Mouse (Mus musculus): ENCODE measurements at regions not wholly inside any gene's neighbourhood (a gene's known extent, or its start where the extent isn't known, plus 50 kb on each side); places are given as distances from the start of the nearest gene placed in this dataset.
A peak's percentile ranks its signal among the peaks of the same experiment; 100 is the strongest.
"Not testable (repeated sequence)": the region's sequence is repeated elsewhere in the genome, so short reads cannot be mapped to it uniquely, and the experiment has no call there.

- intact Hi-C loops (cut with DNase I) = no loop called here
- no peak overlapping the region for H3K4me3 ChIP-seq
- H3K27ac ChIP-seq = no peak overlapping the region
- TF ChIP-seq CTCF (IDR thresholded peaks at IDR 0.05) = no peak
- DNase-seq = no peak
These were observed 210.5 kb upstream of the Fbxl4 start for GRCm38 (mm10) chr4:22146648-22147409.

GRCm38 (mm10) chr4:22151899-22152493 lies 205.3 kb upstream of the Fbxl4 start:
- intact Hi-C loops (cut with DNase I) = no loop called here
- DNase-seq = no peak
- Histone ChIP-seq H3K27ac (no peak overlapping the region), H3K4me3 (no peak overlapping the region)
- no peak for TF ChIP-seq CTCF (IDR thresholded peaks at IDR 0.05)

- intact Hi-C loops (cut with DNase I) = no loop called here
- no peak overlapping the region for H3K4me3 ChIP-seq
- no peak for TF ChIP-seq CTCF (IDR thresholded peaks at IDR 0.05)
- H3K27ac ChIP-seq = no peak overlapping the region
- no peak for DNase-seq
These were observed 204.3 kb upstream of the Fbxl4 start for GRCm38 (mm10) chr4:22152971-22153544.

GRCm38 (mm10) chr4:22153620-22154019 lies 203.7 kb upstream of the Fbxl4 start:
- no peak for DNase-seq
- no peak for TF ChIP-seq CTCF (IDR thresholded peaks at IDR 0.05)
- no peak overlapping the region for H3K4me3 ChIP-seq
- intact Hi-C loops (cut with DNase I) = no loop called here
- no peak overlapping the region for H3K27ac ChIP-seq

GRCm38 (mm10) chr4:22186422-22186821 lies 170.9 kb upstream of the Fbxl4 start:
- intact Hi-C loops (cut with DNase I) = no loop called here
- Histone ChIP-seq H3K27ac (no peak overlapping the region), H3K4me3 (no peak overlapping the region)
- DNase-seq = no peak
- TF ChIP-seq CTCF (IDR thresholded peaks at IDR 0.05) = no peak

GRCm38 (mm10) chr4:22188141-22189006 lies 169.0 kb upstream of the Fbxl4 start:
- TF ChIP-seq CTCF (IDR thresholded peaks at IDR 0.05) = no peak
- no peak for DNase-seq
- Histone ChIP-seq H3K27ac (no peak overlapping the region), H3K4me3 (no peak overlapping the region)
- intact Hi-C loops (cut with DNase I) = no loop called here

GRCm38 (mm10) chr4:22196501-22196900 lies 160.8 kb upstream of the Fbxl4 start:
- TF ChIP-seq CTCF (IDR thresholded peaks at IDR 0.05) = no peak
- Histone ChIP-seq H3K4me3 (no peak overlapping the region), H3K27ac (no peak overlapping the region)
- DNase-seq = no peak
- intact Hi-C loops (cut with DNase I) = no loop called here

GRCm38 (mm10) chr4:22208531-22208930 lies 148.8 kb upstream of the Fbxl4 start:
- intact Hi-C loops (cut with DNase I) = no loop called here
- Histone ChIP-seq H3K4me3 (no peak overlapping the region), H3K27ac (no peak overlapping the region)
- TF ChIP-seq CTCF (IDR thresholded peaks at IDR 0.05) = no peak
- no peak for DNase-seq

GRCm38 (mm10) chr4:22237640-22238039 lies 119.7 kb upstream of the Fbxl4 start:
- H3K4me3 ChIP-seq = no peak overlapping the region
- intact Hi-C loops (cut with DNase I) = no loop called here
- TF ChIP-seq CTCF (IDR thresholded peaks at IDR 0.05) = no peak
- H3K27ac ChIP-seq = peak overlapping the region; percentile 80
- DNase-seq = peak; percentile 51

- intact Hi-C loops (cut with DNase I); H3K4me3 ChIP-seq; DNase-seq; H3K27ac ChIP-seq: not testable (repeated sequence)
These were observed 107.1 kb upstream of the Fbxl4 start for GRCm38 (mm10) chr4:22250276-22250675.

- DNase-seq = no peak
- no peak for TF ChIP-seq CTCF (IDR thresholded peaks at IDR 0.05)
- H3K4me3 ChIP-seq = no peak overlapping the region
- intact Hi-C loops (cut with DNase I) = no loop called here
- H3K27ac ChIP-seq = no peak overlapping the region
These were observed 93.4 kb upstream of the Fbxl4 start for GRCm38 (mm10) chr4:22263903-22264302.

GRCm38 (mm10) chr4:22269064-22269463 lies 88.3 kb upstream of the Fbxl4 start:
- TF ChIP-seq CTCF (IDR thresholded peaks at IDR 0.05) = no peak
- intact Hi-C loops (cut with DNase I) = no loop called here
- no peak overlapping the region for H3K27ac ChIP-seq
- no peak overlapping the region for H3K4me3 ChIP-seq
- no peak for DNase-seq

GRCm38 (mm10) chr4:22274178-22274577 lies 83.2 kb upstream of the Fbxl4 start:
- no peak overlapping the region for H3K4me3 ChIP-seq
- no peak for DNase-seq
- H3K27ac ChIP-seq = no peak overlapping the region
- TF ChIP-seq CTCF (IDR thresholded peaks at IDR 0.05) = no peak
- intact Hi-C loops (cut with DNase I) = no loop called here

All from gastrocnemius, adult 2 months (tissue).